In genomic region chr12:118164785-118165184, GRCm38 (mm10) we compare ENCODE assay signal across 14 mouse cellular contexts. TPM values are rescaled to one million over a fixed set of nuclear protein-coding genes. Genes with fewer than 3 reads are reported as not detected.
"Had no signal": no experiment of that assay in that cellular context is flagged by ENCODE, and none has a peak within 500 bp of the region (broad histone marks: within the 10 kb centered on the region; RNA-seq: fewer than 3 reads in every experiment).

No protein-coding gene starts in this region.

- H3K9ac ChIP-seq: limb, embryonic 15.5 days; liver, embryonic 12.5 days; neural tube, embryonic 15.5 days had no signal

- H3K4me2 ChIP-seq: limb, embryonic 15.5 days; liver, embryonic 12.5 days; neural tube, embryonic 15.5 days had no signal

- H3K4me3 ChIP-seq: limb, embryonic 15.5 days; liver, embryonic 12.5 days; myocyte; neural tube, embryonic 15.5 days had no signal

- H3K4me1 ChIP-seq: limb, embryonic 15.5 days; liver, embryonic 12.5 days had no signal

- H3K27ac ChIP-seq: limb, embryonic 15.5 days; liver, embryonic 12.5 days; neural tube, embryonic 15.5 days had no signal

- H3K27me3 ChIP-seq: limb, embryonic 15.5 days; liver, embryonic 12.5 days; neural tube, embryonic 15.5 days had no signal

- DNase-seq: kidney, adult 8-10 months; kidney, postnatal 36 days; layer of hippocampus, adult 9-11 months; layer of hippocampus, postnatal 36 days; midbrain, embryonic 14.5 days; right cerebral cortex, adult 18-20 months; right cerebral cortex, postnatal 25 days; thymus, adult 18-20 months; thymus, postnatal 14 days had no signal

- H3K36me3 ChIP-seq: limb, embryonic 15.5 days; liver, embryonic 12.5 days; neural tube, embryonic 15.5 days had no signal

- H3K9me3 ChIP-seq: limb, embryonic 15.5 days; liver, embryonic 12.5 days; neural tube, embryonic 15.5 days had no signal

- ATAC-seq: hindbrain, embryonic 16.5 days; liver, embryonic 12.5 days had no signal

RNA-seq across cellular contexts. Expression of gene Dnah11, which starts 34.1 kb away (rescaled TPM):
- polyA plus RNA-seq: myocyte had no signal
